Comparison of ENCODE assay signal across 16 mouse cellular contexts in genomic region chr15:8831720-8832620, GRCm38 (mm10).
A peak's percentile ranks its signal among the peaks of the same experiment; 100 is the strongest.
DNase-seq lines count a peak whose midpoint lies in the region; ATAC-seq and TF ChIP-seq lines count a peak whose summit lies in the region.
"Had no signal": no experiment of that assay in that cellular context is flagged by ENCODE, and none has a peak within 500 bp of the region (broad histone marks: within the 10 kb centered on the region; RNA-seq: fewer than 3 reads in every experiment).

No protein-coding gene starts in this region.

- TF ChIP-seq EP300 in lung, postnatal 0 days (IDR thresholded peaks at IDR 0.05) = no peak

- WGBS in limb, embryonic 12.5 days = 37% methylated on average over 13 of the region's 13 CpGs
- WGBS in limb, embryonic 10.5 days = 46% methylated on average over 13 of the region's 13 CpGs
- WGBS in midbrain, embryonic 16.5 days = 32% methylated on average over 13 of the region's 13 CpGs
- WGBS in thymus, adult 2 months = 78% methylated on average over 13 of the region's 13 CpGs
- WGBS in lung, postnatal 0 days = 57% methylated on average over 13 of the region's 13 CpGs

- TF ChIP-seq POLR2A in thymus, adult 2 months (IDR thresholded peaks at IDR 0.05; ENCODE audit: control insufficient read depth, extremely low read depth, insufficient read depth, low read length, poor library complexity) = no peak

- no peaks in the 10 kb centered on the region for H3K9me3 ChIP-seq in limb, embryonic 12.5 days
- H3K9me3 ChIP-seq in limb, embryonic 10.5 days (replicated peaks) = no peaks in the 10 kb centered on the region
- H3K9me3 ChIP-seq in midbrain, embryonic 16.5 days (replicated peaks; ENCODE audit: control insufficient read depth, low read length, poor library complexity, severe bottlenecking) = no peaks in the 10 kb centered on the region
- no peaks in the 10 kb centered on the region for H3K9me3 ChIP-seq in lung, postnatal 0 days (ENCODE audit: low read length)
- H3K9me3 ChIP-seq: embryonic facial prominence, embryonic 13.5 days; midbrain, embryonic 12.5 days; neural tube, embryonic 13.5 days had no signal

- H3K4me1 ChIP-seq in limb, embryonic 12.5 days (replicated peaks) = peaks cover 12% of the 10 kb centered on the region
- peaks cover 11% of the 10 kb centered on the region for H3K4me1 ChIP-seq in limb, embryonic 10.5 days
- 0 out of 2 replicates have a peak, but pooled peaks cover 2% of the 10 kb centered on the region for H3K4me1 ChIP-seq in midbrain, embryonic 16.5 days (ENCODE audit: control insufficient read depth, insufficient read depth, low read length)
- no peaks in the 10 kb centered on the region for H3K4me1 ChIP-seq in thymus, adult 2 months (replicated peaks; ENCODE audit: control insufficient read depth, insufficient read depth, low read length)
- H3K4me1 ChIP-seq in lung, postnatal 0 days (ENCODE audit: insufficient read depth, low read depth, low read length) = no peaks in the 10 kb centered on the region

- no peak for DNase-seq in limb, embryonic 10.5 days (ENCODE audit: low spot score)
- peak; percentile 92 for DNase-seq in brain, adult 2 months (ENCODE audit: low read depth, low spot score)
- peak; percentile 65 to 76 for DNase-seq in cerebellum, postnatal 10 days
- no peak for DNase-seq in thymus, adult 2 months
- no peak for DNase-seq in lung, postnatal 0 days (ENCODE audit: low spot score)
- no peak for DNase-seq in urinary bladder, postnatal 10 days (ENCODE audit: low spot score)
- DNase-seq: heart, adult 2 months; kidney, adult 18-20 months; kidney, postnatal 4 days had no signal

- no peaks in the 10 kb centered on the region for H3K36me3 ChIP-seq in limb, embryonic 12.5 days
- no peaks in the 10 kb centered on the region for H3K36me3 ChIP-seq in limb, embryonic 10.5 days
- H3K36me3 ChIP-seq in midbrain, embryonic 16.5 days (ENCODE audit: control insufficient read depth, insufficient read depth, low read length) = no peaks in the 10 kb centered on the region
- H3K36me3 ChIP-seq in thymus, adult 2 months (ENCODE audit: control insufficient read depth, insufficient read depth, low read length) = no peaks in the 10 kb centered on the region
- H3K36me3 ChIP-seq in lung, postnatal 0 days (ENCODE audit: insufficient read depth, low read length) = no peaks in the 10 kb centered on the region
- H3K36me3 ChIP-seq: embryonic facial prominence, embryonic 13.5 days; midbrain, embryonic 12.5 days; neural tube, embryonic 13.5 days had no signal

- H3K4me2 ChIP-seq in limb, embryonic 12.5 days = no peak overlapping the region
- H3K4me2 ChIP-seq in midbrain, embryonic 16.5 days (ENCODE audit: low read length) = no peak overlapping the region
- no peak overlapping the region for H3K4me2 ChIP-seq in lung, postnatal 0 days (replicated peaks; ENCODE audit: low read depth, low read length)
- H3K4me2 ChIP-seq: embryonic facial prominence, embryonic 13.5 days; liver, embryonic 11.5 days; midbrain, embryonic 12.5 days; neural tube, embryonic 13.5 days had no signal

- ATAC-seq in limb, embryonic 12.5 days (ENCODE audit: insufficient number of reproducible peaks, insufficient read depth, low FRiP score, low TSS enrichment, low read depth) = no peak
- 0 out of 2 replicates have a peak, but pooled peaks have one; percentile 36 for ATAC-seq in midbrain, embryonic 16.5 days
- no peak for ATAC-seq in lung, postnatal 0 days

- no peak overlapping the region for H3K9ac ChIP-seq in limb, embryonic 12.5 days (replicated peaks)
- H3K9ac ChIP-seq in midbrain, embryonic 16.5 days (ENCODE audit: low read depth, low read length) = no peak overlapping the region
- no peak overlapping the region for H3K9ac ChIP-seq in lung, postnatal 0 days (replicated peaks; ENCODE audit: low read depth)
- H3K9ac ChIP-seq: embryonic facial prominence, embryonic 13.5 days; midbrain, embryonic 12.5 days; neural tube, embryonic 13.5 days had no signal

- no peak overlapping the region for H3K4me3 ChIP-seq in limb, embryonic 12.5 days (replicated peaks)
- no peak overlapping the region for H3K4me3 ChIP-seq in limb, embryonic 10.5 days
- no peak overlapping the region for H3K4me3 ChIP-seq in midbrain, embryonic 16.5 days (ENCODE audit: low read depth, low read length)
- H3K4me3 ChIP-seq in thymus, adult 2 months (ENCODE audit: control insufficient read depth, insufficient read depth, low read length) = no peak overlapping the region
- H3K4me3 ChIP-seq in lung, postnatal 0 days (ENCODE audit: low read depth, low read length) = no peak overlapping the region
- H3K4me3 ChIP-seq: embryonic facial prominence, embryonic 13.5 days; heart, adult 2 months; midbrain, embryonic 12.5 days; neural tube, embryonic 13.5 days had no signal

- no peak for TF ChIP-seq CTCF in thymus, adult 2 months (IDR thresholded peaks at IDR 0.05; ENCODE audit: borderline replicate concordance, control insufficient read depth, extremely low read depth, insufficient read depth, low read length, poor library complexity)
- TF ChIP-seq CTCF in lung, postnatal 0 days (IDR thresholded peaks at IDR 0.05) = no peak

- 0 out of 2 replicates have a peak overlapping the region, but pooled peaks have one; percentile 12 for H3K27ac ChIP-seq in limb, embryonic 12.5 days
- H3K27ac ChIP-seq in limb, embryonic 10.5 days = no peak overlapping the region
- no peak overlapping the region; the same call in 1 of the 2 replicates for H3K27ac ChIP-seq in midbrain, embryonic 16.5 days (ENCODE audit: low read length)
- no peak overlapping the region for H3K27ac ChIP-seq in thymus, adult 2 months (ENCODE audit: control insufficient read depth, insufficient read depth, low read length)
- H3K27ac ChIP-seq in lung, postnatal 0 days (ENCODE audit: low read length) = no peak overlapping the region
- H3K27ac ChIP-seq: heart, adult 2 months; midbrain, embryonic 12.5 days; neural tube, embryonic 13.5 days had no signal

- no peaks in the 10 kb centered on the region for H3K27me3 ChIP-seq in limb, embryonic 12.5 days
- no peaks in the 10 kb centered on the region for H3K27me3 ChIP-seq in limb, embryonic 10.5 days (ENCODE audit: low read depth, poor library complexity, severe bottlenecking)
- H3K27me3 ChIP-seq in midbrain, embryonic 16.5 days (ENCODE audit: control insufficient read depth, insufficient read depth, low read depth, low read length) = no peaks in the 10 kb centered on the region
- no peaks in the 10 kb centered on the region for H3K27me3 ChIP-seq in thymus, adult 2 months (ENCODE audit: control insufficient read depth, insufficient read depth, low read length)
- no peaks in the 10 kb centered on the region for H3K27me3 ChIP-seq in lung, postnatal 0 days (replicated peaks; ENCODE audit: insufficient read depth, low read length)
- H3K27me3 ChIP-seq: CH12.LX; embryonic facial prominence, embryonic 13.5 days; midbrain, embryonic 12.5 days; neural tube, embryonic 13.5 days had no signal

Comparison
In these comparisons a context has a peak if more than half of its experiments do, and no peak if none do; other contexts are left out.
1. DNase-seq: peak in brain, adult 2 months (single experiment) and cerebellum, postnatal 10 days (2 of 2); none in limb, embryonic 10.5 days (single experiment), thymus, adult 2 months (single experiment), lung, postnatal 0 days (single experiment) and urinary bladder, postnatal 10 days (single experiment).